Mouse (Mus musculus) intestine, postnatal 0 days (tissue): Measurements from ENCODE around the gene Ctnnbl1. TPM values are rescaled to one million over a fixed set of nuclear protein-coding genes. Genes with fewer than 3 reads are reported as not detected.

Experiments
- ATAC-seq: fragments of 200-750 bp; cut with Nextera tagmentation; 2 replicates; pipeline ENCODE4 v1.8.0; 2017; ENCODE audit warnings: mild to moderate bottlenecking, moderate TSS enrichment, moderate library complexity
- H3K27ac ChIP-seq: fragments of 300-500 bp; sonication (generic); 2 replicates; pipeline ENCODE4 v1.5.1; 2014; ENCODE audit warnings: mild to moderate bottlenecking, low read depth, low read length, moderate library complexity
- H3K27me3 ChIP-seq: fragments of 300-500 bp; sonication (generic); replicated peaks from 2 replicates; pipeline ENCODE4 v1.6.1; 2014; ENCODE audit warnings: low read length, mixed read lengths; ENCODE audit not compliant: control insufficient read depth, insufficient read depth
- H3K36me3 ChIP-seq: fragments of 300-500 bp; sonication (generic); 2 replicates; pipeline ENCODE4 v1.6.1; 2014; ENCODE audit warnings: mild to moderate bottlenecking, moderate library complexity; ENCODE audit not compliant: control insufficient read depth, insufficient read depth
- H3K4me1 ChIP-seq: fragments of 300-500 bp; sonication (generic); replicated peaks from 2 replicates; pipeline ENCODE4 v1.6.1; 2014; ENCODE audit warnings: antibody characterized with exemption, low read length, mixed read lengths; ENCODE audit not compliant: control insufficient read depth, insufficient read depth
- H3K4me2 ChIP-seq: fragments of 300-500 bp; sonication (generic); replicated peaks from 2 replicates; pipeline ENCODE4 v1.6.1; 2014; ENCODE audit warnings: low read depth, mild to moderate bottlenecking, moderate library complexity
- H3K4me3 ChIP-seq: fragments of 300-500 bp; sonication (generic); 2 replicates; pipeline ENCODE4 v1.5.1; 2014; ENCODE audit warnings: low read depth, low read length
- H3K9ac ChIP-seq: fragments of 300-500 bp; sonication (generic); 2 replicates; pipeline ENCODE4 v1.6.1; 2014; ENCODE audit warnings: mild to moderate bottlenecking, low read depth, low read length
- H3K9me3 ChIP-seq: fragments of 300-500 bp; sonication (generic); 2 replicates; pipeline ENCODE4 v1.6.1; 2016; ENCODE audit warnings: mixed run types; ENCODE audit not compliant: control insufficient read depth
- CTCF ChIP-seq: sonication (generic); IDR thresholded peaks from 2 replicates; pipeline ENCODE4 v1.5.1; 2016; ENCODE audit warnings: low read depth, mild to moderate bottlenecking, control low read depth, antibody characterized with exemption, moderate library complexity
- WGBS: fragments of 180-500 bp; shearing (Covaris S2); extraction: QIAGEN DNeasy Blood & Tissue Kit; methylation state at CpG from one replicate; pipeline ENCODE4 v1.1.7; 2014; 5-methylcytosine and 5-hydroxymethylcytosine counted together
- polyA plus RNA-seq: library from polyadenylated mRNA; unstranded; fragments of >200 nt; fragmentation: Nextera tagmentation; extraction: Ambion mirVana; gene quantifications from 2 replicates; pipeline ENCODE4 v1.2.1, GENCODE M21; 2015

Ctnnbl1 gene
- polyA plus RNA-seq, 1 experiment from 2014 or later, result 19.5 TPM

DNA sequence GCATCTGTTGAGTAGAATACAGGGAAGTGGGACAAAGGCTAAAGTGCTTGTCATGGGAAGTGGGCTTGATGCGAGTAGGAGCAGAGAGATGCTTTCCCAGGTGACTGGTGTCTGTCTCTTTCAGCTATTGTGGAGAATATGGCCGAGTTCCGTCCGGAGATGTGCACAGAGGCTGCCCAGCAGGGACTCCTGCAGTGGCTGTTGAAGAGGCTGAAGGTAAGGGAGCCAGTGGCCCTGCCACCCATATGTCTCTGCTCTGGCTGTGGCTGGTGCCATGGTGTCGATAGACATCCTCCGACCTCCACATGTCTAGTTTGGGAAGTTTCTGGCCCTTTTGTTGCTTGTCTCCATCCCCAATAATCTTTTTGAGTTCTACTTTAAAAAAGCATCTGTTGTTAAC, 72.1 kb downstream of the Ctnnbl1 start:
- no peak overlapping the region for H3K4me3 ChIP-seq
- 95% methylated on average over 6 of the region's 6 CpGs for WGBS
- no peaks in the 10 kb centered on the region for H3K27me3 ChIP-seq
- H3K27ac ChIP-seq, result no peak overlapping the region
- H3K4me2 ChIP-seq, result no peak overlapping the region
- H3K9ac ChIP-seq, result no peak overlapping the region
- H3K36me3 ChIP-seq, result peaks cover 14% of the 10 kb centered on the region
- ATAC-seq, result no peak
- H3K9me3 ChIP-seq, result no peaks in the 10 kb centered on the region
- no peak for TF ChIP-seq CTCF
- H3K4me1 ChIP-seq, result no peaks in the 10 kb centered on the region

DNA sequence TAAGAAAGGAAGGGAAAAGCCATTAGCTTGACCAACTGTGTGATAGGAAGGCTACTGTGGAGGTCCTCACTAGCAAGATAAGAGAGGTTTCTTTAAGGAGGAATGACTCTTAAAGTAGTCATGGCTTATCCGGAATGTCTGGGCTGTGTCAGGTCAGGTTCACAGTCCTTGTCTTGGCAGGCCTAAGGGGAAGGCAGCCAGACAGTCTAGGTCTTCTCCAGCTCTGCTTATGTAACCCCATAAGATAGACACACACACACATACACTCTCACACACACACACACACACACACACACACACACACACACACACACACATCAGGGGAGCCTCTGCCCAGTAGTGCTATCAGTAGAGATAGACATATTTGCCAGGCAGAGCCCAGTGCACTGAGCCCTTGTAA, 73.5 kb downstream of the Ctnnbl1 start:
- Histone ChIP-seq H3K9ac (no peak overlapping the region), H3K4me1 (no peaks in the 10 kb centered on the region), H3K4me2 (no peak overlapping the region), H3K36me3 (peaks cover 14% of the 10 kb centered on the region), H3K27me3 (no peaks in the 10 kb centered on the region), H3K4me3 (no peak overlapping the region), H3K27ac (no peak overlapping the region), H3K9me3 (no peaks in the 10 kb centered on the region)
- no peak for ATAC-seq
- TF ChIP-seq CTCF, result no peak
- WGBS, result 75% methylated on average over 1 of the region's 1 CpGs

GRCm38 (mm10) chr2:157813121-157813520, 75.9 kb downstream of the Ctnnbl1 start:
- Histone ChIP-seq H3K4me1 (no peaks in the 10 kb centered on the region), H3K27ac (no peak overlapping the region), H3K36me3 (peaks cover 21% of the 10 kb centered on the region), H3K4me3 (no peak overlapping the region), H3K9ac (no peak overlapping the region), H3K27me3 (no peaks in the 10 kb centered on the region), H3K9me3 (no peaks in the 10 kb centered on the region), H3K4me2 (no peak overlapping the region)
- ATAC-seq, result no peak
- 90% methylated on average over 4 of the region's 4 CpGs for WGBS
- no peak for TF ChIP-seq CTCF

- no peaks in the 10 kb centered on the region for H3K27me3 ChIP-seq
These were observed 77.1 kb downstream of the Ctnnbl1 start for GRCm38 (mm10) chr2:157814116-157814964.

GRCm38 (mm10) chr2:157814965-157815283, 77.7 kb downstream of the Ctnnbl1 start:
- Histone ChIP-seq H3K36me3 (peaks cover 32% of the 10 kb centered on the region), H3K9me3 (no peaks in the 10 kb centered on the region), H3K27me3 (no peaks in the 10 kb centered on the region), H3K4me2 (no peak overlapping the region), H3K9ac (no peak overlapping the region), H3K4me3 (no peak overlapping the region), H3K27ac (no peak overlapping the region), H3K4me1 (no peaks in the 10 kb centered on the region)
- ATAC-seq, result no peak
- 91% methylated on average over 2 of the region's 2 CpGs for WGBS
- no peak for TF ChIP-seq CTCF

More at GRCm38 (mm10) chr2:157814116-157814964, 77.1 kb downstream of the Ctnnbl1 start:
- no peaks in the 10 kb centered on the region for H3K4me1 ChIP-seq
- H3K4me3 ChIP-seq, result no peak overlapping the region
- no peak overlapping the region for H3K27ac ChIP-seq
- no peak overlapping the region for H3K4me2 ChIP-seq
- H3K36me3 ChIP-seq, result peaks cover 30% of the 10 kb centered on the region
- H3K9me3 ChIP-seq, result no peaks in the 10 kb centered on the region
- ATAC-seq, result no peak
- 66% methylated on average over 11 of the region's 11 CpGs for WGBS
- no peak overlapping the region for H3K9ac ChIP-seq
- no peak for TF ChIP-seq CTCF

GRCm38 (mm10) chr2:157817672-157818071, 80.5 kb downstream of the Ctnnbl1 start:
- H3K4me3 ChIP-seq, result no peak overlapping the region
- no peaks in the 10 kb centered on the region for H3K4me1 ChIP-seq
- no peaks in the 10 kb centered on the region for H3K9me3 ChIP-seq
- no peaks in the 10 kb centered on the region for H3K27me3 ChIP-seq
- no peak overlapping the region for H3K4me2 ChIP-seq
- no peak overlapping the region for H3K9ac ChIP-seq
- WGBS, result 61% methylated on average over 9 of the region's 9 CpGs
- ATAC-seq, result no peak
- H3K36me3 ChIP-seq, result peaks cover 28% of the 10 kb centered on the region
- no peak for TF ChIP-seq CTCF
- H3K27ac ChIP-seq, result no peak overlapping the region
